Mouse (Mus musculus) activated CD4-positive, CD25-positive, alpha-beta regulatory T cell, adult 4 months (primary cell): ENCODE data around the gene Cntrob. TPM values are rescaled to one million over a fixed set of nuclear protein-coding genes. Genes with fewer than 3 reads are reported as not detected.

Experiments
- ATAC-seq: one replicate; pipeline ENCODE4 v1.8.0; 2017
- polyA plus RNA-seq, 2 experiments: library from polyadenylated mRNA; unstranded; fragments of 100-300 nt; shearing (Covaris generic); gene quantifications; one replicate each; pipeline ENCODE4 v1.2.1; 2017

The Cntrob gene
- polyA plus RNA-seq = 10 to 100 TPM in 1 of 2 experiments, 1 to 10 TPM in 1; 9.2 to 10.7 TPM

DNA sequence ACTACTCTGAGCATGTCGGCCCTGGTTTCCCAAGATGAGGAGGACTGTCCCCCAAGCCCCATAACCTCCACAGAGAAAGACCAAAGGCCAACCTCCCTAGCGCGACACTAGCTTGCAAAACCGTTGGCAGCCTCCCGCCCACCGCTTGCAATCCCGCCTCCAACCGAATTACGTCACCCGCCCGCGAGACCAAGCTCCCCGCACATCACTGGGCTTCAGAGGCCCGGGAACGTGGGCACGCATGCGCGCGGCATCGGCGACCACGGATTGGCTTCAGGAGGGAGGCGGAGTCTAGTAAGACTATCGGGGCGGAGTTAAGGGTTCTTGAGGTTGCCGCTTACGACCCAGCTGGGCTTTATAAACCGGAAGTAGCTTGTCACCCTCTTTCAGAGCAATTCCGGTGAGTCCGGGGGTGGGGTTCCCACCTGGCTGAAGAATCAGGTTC lies at the start of gene Cntrob, which contains the start of gene Trappc1:
Gene Cntrob (minus strand): TSS at position 109 of the 445 bp plus-strand sequence.
Gene Trappc1 (plus strand): TSS at position 314 of the 445 bp plus-strand sequence.
- peak; percentile 84 for ATAC-seq

- ATAC-seq = no peak
Observed at GRCm38 (mm10) chr11:69372780-69373170, 49.2 kb upstream of the Cntrob start.

DNA sequence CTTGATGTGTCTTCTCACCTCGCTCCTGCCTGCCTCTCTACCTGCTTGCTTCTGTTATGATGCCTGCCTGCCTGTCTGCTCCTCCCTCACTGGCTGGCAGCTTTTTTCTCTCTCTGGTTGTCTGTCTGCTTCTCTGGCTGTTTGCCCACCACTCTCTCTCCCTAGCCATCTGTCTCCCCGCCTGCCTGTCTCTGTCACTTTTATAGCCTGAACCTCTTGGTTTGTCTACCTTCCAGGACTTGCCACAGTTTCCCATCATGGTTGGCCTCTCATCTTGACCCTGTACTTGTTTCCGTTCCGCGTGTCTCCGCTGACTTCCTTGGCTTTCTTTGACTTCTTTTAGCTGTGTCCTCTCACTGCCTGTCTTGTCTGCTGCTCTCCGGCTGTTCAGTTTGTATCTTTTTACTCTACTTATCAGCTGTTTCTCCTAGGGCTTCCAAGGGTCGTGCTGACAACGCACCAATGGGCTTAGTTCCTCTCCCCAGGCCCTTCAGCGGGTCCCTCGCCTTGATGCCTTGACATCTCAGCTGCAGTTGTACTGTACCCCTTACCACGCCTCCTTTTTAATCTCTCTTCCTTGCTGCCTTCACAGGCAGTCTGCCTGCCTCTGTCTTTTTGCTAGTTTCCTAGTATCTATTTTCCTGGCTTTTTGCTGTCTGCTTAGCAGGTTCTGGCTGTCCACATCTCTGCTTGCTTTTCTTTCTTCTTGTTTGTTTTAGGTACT lies 48.6 kb upstream of the Cntrob start:
- ATAC-seq = no peak

- no peak for ATAC-seq
Observed at GRCm38 (mm10) chr11:69371601-69372000, 48.0 kb upstream of the Cntrob start.

- no peak for ATAC-seq
Observed at GRCm38 (mm10) chr11:69370817-69371215, 47.2 kb upstream of the Cntrob start.

- ATAC-seq = no peak
Observed at GRCm38 (mm10) chr11:69369990-69370816, 46.6 kb upstream of the Cntrob start.

DNA sequence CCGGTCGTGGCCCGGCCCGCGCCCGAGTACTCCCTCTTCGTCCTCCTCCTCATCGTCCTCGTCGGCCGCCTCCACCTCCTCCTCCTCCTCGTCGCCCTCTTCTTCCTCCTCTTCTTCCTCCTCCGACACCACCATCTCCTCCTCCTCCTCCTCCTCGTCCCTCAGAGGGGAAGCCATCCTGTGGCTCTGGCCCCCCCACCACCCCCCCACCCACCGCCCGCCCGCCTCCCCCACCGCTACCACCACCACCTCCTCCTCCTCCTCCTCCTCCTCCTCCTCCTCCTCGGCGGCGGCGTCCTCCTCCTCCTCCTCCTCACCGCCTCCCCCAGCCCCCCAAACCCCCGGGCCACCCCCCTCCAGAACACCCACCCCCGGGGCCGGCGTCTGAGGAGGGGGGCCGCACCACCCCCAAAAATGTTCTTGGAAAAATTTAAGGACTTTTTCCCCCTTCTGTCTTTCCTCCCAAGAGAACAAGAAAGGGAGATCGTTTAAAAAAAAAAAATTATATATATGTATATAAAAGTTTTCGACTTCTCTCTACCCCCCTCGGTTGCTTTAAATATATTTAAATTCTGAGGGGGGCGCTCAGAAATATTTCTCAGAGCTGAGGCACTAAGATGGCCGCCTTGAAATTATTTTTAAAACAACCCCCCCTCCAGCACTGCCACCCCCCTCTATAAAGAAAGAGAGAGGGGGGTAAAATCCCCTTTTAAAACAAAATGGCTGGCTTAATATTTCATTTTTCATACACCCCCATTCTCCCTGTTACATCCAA lies 45.8 kb upstream of the Cntrob start, which contains the start of gene Chd3:
Gene Chd3 (minus strand): TSS at position 192 of the 775 bp plus-strand sequence.
- no peak for ATAC-seq

- no peak for ATAC-seq
Observed at GRCm38 (mm10) chr11:69368356-69369214, 45.0 kb upstream of the Cntrob start.

GRCm38 (mm10) chr11:69367616-69368355 lies 44.2 kb upstream of the Cntrob start:
- ATAC-seq = no peak

DNA sequence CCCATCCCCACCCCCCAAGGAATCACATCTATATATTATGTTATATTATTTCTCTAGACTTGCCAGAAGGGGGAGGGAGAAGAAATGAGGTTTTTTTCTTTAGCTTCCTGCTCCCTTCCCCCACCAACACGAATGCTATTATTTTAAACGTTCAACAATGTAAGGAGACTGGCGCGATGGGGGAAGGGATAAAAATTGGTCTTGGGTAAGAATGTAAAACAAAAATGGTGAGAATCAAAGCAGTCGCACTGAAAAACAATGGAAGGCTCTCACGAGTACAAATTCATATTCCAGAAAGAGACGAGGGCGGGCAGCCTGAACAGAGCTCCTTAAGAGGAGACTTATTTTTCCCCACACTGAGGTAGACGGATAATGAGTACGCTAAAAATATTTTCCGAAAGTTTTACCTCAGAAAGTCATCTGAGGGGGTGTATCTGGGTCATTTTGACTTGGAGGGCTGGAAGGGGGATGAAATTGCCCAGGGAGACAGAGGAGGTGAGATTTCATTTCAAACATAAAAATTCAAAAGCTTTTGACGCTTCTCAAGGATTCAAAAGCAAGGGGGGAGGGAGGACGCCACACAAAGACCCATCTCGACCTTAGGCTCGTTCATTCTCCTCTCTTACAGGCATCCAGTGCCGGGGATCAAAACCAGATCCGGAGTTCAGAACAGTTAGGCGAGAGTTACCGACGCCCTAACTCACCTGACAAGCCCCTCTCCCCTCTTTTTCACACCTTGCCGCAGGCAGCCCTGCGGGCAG lies 43.5 kb upstream of the Cntrob start:
- ATAC-seq = no peak

- ATAC-seq = peak; percentile 77
Observed at GRCm38 (mm10) chr11:69366157-69366854, 42.7 kb upstream of the Cntrob start.

DNA sequence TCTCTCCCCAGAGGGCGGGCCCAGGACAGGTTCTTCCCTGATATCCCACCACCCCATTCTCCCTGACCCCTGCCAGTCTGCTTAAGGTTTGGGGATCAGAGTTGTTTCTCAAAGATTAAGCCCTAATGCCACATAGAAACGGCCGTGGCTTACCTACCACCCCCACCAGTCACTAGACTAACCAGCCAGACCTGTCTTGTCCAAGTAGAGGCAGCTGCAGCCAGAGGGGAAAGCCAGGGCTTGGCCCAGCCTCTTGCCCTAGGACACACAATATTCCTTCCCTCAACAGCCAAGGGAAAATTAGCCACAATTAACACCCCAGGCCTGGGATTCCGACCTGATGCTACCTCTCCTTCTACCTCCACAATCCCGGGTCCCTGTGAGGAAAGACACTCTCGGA lies 42.1 kb upstream of the Cntrob start:
- no peak for ATAC-seq

DNA sequence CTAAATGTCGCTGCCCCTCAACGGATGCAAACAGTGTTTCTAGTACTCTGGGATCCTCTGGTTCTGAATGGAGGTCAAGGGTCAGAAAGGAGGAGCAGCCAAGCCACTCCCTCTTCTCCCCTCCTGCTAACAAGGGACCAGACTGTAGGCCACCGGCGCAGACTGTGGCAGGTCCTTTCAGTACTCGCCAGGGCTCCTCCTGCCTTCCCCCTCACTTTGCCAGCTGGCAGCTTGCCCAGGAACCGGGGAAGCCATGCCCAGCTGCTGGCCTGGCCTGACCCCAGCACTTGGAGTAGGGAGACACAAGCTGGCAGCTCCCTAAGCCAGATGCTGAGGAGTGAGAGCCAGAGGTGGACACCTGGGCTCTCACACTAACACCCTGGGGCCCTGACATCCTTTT lies 41.3 kb upstream of the Cntrob start:
- no peak for ATAC-seq

GRCm38 (mm10) chr11:69364376-69364775 lies 40.8 kb upstream of the Cntrob start:
- ATAC-seq = no peak

- ATAC-seq = no peak
Observed at GRCm38 (mm10) chr11:69362479-69362878, 38.9 kb upstream of the Cntrob start.

DNA sequence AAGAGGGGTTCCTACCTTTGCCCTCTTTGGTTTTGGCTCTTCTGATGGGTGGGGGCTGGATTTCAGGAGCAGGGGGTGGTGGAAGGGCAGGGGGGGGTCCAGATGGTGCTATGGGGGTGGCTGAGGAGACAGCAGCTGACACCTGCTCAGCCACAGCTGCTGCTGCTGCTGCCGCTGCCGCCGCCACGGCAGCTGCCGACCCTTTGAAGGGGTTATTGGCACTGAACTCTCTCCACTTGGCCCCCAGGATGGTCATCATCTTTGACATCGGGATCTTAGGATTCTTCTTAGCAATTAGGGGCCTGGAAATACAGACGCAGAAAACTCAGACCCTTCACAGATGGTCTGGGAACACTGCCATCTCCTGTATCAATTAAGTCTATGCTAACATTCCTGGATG lies 38.4 kb upstream of the Cntrob start:
- ATAC-seq = no peak

- ATAC-seq = no peak
Observed at GRCm38 (mm10) chr11:69357690-69358089, 34.1 kb upstream of the Cntrob start.

DNA sequence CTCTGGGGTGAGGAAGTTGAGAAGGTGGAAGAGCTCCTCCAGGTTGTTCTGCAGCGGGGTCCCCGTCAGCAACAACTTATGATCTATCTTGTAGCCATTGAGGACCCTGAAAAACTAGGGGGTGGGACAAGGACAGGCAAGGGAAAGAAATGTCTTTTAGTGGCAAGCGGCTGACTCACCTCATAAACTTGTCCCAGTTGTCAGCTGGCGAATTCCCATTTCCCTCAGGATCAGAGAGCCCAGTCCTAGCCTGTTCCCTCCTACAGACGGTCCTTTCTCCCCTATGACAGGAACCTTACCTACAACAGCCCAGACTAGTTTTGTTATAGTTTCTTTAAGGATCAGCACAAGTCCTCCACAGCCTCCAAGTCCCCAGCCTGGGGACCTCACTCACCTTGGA lies 33.0 kb upstream of the Cntrob start:
- ATAC-seq = no peak

DNA sequence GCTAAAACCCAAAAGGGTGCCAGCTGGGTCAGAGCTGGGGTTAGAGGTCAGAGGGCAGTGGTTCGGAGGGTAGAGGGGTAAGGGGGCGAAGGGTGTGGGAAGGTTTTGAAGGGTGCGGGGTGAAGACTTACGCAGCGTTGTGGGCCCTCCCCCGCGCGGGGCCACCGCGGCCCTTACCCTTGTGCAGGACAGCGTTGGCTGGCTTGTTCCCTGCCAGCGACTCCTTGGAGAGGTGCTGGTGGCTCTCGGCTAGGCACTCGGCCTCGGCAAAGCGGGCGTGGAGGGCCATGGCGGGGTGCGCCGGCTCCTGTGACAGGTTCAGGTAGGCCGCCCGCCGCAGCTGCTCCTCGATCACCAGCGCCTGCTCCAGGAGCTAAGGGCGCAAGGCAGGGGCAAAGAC lies 22.9 kb upstream of the Cntrob start:
- ATAC-seq = no peak
